Mouse (Mus musculus) limb, embryonic 13.5 days (tissue): ENCODE results near the gene Rad1. TPM values are rescaled to one million over a fixed set of nuclear protein-coding genes. Genes with fewer than 3 reads are reported as not detected.
"Not testable (repeated sequence)": the region's sequence is repeated elsewhere in the genome, so short reads cannot be mapped to it uniquely, and the experiment has no call there.

Experiments
- ATAC-seq: fragments of 200-750 bp; cut with Nextera tagmentation; 2 replicates; pipeline ENCODE4 v1.8.0; 2017; ENCODE audit warnings: low read depth, moderate number of reproducible peaks, moderate TSS enrichment; ENCODE audit not compliant: low FRiP score
- H3K27ac ChIP-seq: fragments of 300-500 bp; sonication (generic); 2 replicates; pipeline ENCODE4 v1.5.1; 2015; ENCODE audit warnings: inconsistent platforms, mild to moderate bottlenecking, moderate library complexity
- H3K27me3 ChIP-seq: fragments of 300-500 bp; sonication (generic); 2 replicates; pipeline ENCODE4 v1.6.1; 2015; ENCODE audit warnings: mild to moderate bottlenecking, inconsistent platforms
- H3K36me3 ChIP-seq: fragments of 300-500 bp; sonication (generic); 2 replicates; pipeline ENCODE4 v1.6.1; 2015; ENCODE audit warnings: inconsistent platforms, mild to moderate bottlenecking, moderate library complexity
- H3K4me1 ChIP-seq: fragments of 300-500 bp; sonication (generic); 2 replicates; pipeline ENCODE4 v1.6.1; 2015; ENCODE audit warnings: inconsistent platforms
- H3K4me2 ChIP-seq: fragments of 300-500 bp; sonication (generic); replicated peaks from 2 replicates; pipeline ENCODE4 v1.6.1; 2015; ENCODE audit warnings: inconsistent platforms, mild to moderate bottlenecking, moderate library complexity
- H3K4me3 ChIP-seq: fragments of 300-500 bp; sonication (generic); 2 replicates; pipeline ENCODE4 v1.5.1; 2015; ENCODE audit warnings: moderate library complexity, mild to moderate bottlenecking, inconsistent platforms
- H3K9ac ChIP-seq: fragments of 300-500 bp; sonication (generic); 2 replicates; pipeline ENCODE4 v1.6.1; 2015; ENCODE audit warnings: mild to moderate bottlenecking, inconsistent platforms
- H3K9me3 ChIP-seq: fragments of 300-500 bp; sonication (generic); 2 replicates; pipeline ENCODE4 v1.6.1; 2016; ENCODE audit warnings: inconsistent platforms
- WGBS: fragments of 180-500 bp; shearing (Covaris S2); methylation state at CpG from one replicate; pipeline ENCODE4 v1.1.7; 2015; 5-methylcytosine and 5-hydroxymethylcytosine counted together
- polyA plus RNA-seq: library from polyadenylated mRNA; unstranded; fragments of >200 nt; fragmentation: Nextera tagmentation; extraction: Ambion mirVana; gene quantifications from 2 replicates; pipeline ENCODE4 v1.2.1, GENCODE M21; 2015

Gene Rad1
- polyA plus RNA-seq, 1 experiment from 2014 or later: 38.7 TPM

DNA sequence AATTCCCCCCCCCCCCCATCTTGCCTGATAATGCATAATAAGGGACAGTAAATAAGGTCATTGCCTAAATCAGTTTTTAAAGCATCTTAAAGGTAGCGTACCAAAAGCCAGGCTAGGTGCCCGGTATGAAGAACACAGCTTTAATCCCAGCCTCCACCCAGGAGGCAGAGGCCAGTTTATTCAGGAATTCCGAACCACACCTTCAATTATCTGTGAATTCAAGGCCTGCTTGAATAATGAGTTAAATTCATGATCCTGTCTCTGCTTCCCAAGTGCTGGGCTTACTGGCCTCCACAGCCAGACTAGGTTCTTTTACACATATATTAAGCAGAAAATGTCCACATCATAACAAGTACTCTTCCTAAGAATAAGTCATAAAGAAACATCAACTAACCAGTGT is 14.9 kb upstream of the Rad1 start:
- no peaks in the 10 kb centered on the region for H3K9me3 ChIP-seq
- H3K4me3 ChIP-seq: peak overlapping the region; percentile 87
- H3K36me3 ChIP-seq: peaks cover 15% of the 10 kb centered on the region
- ATAC-seq: peak; percentile 10; the same call in 1 of the 2 replicates
- WGBS: 16% methylated on average over 3 of the region's 3 CpGs
- no peak overlapping the region for H3K27ac ChIP-seq
- H3K27me3 ChIP-seq: no peaks in the 10 kb centered on the region
- peak overlapping the region; percentile 87 for H3K9ac ChIP-seq
- H3K4me2 ChIP-seq: peak overlapping the region; percentile 89
- H3K4me1 ChIP-seq: peaks cover 14% of the 10 kb centered on the region

DNA sequence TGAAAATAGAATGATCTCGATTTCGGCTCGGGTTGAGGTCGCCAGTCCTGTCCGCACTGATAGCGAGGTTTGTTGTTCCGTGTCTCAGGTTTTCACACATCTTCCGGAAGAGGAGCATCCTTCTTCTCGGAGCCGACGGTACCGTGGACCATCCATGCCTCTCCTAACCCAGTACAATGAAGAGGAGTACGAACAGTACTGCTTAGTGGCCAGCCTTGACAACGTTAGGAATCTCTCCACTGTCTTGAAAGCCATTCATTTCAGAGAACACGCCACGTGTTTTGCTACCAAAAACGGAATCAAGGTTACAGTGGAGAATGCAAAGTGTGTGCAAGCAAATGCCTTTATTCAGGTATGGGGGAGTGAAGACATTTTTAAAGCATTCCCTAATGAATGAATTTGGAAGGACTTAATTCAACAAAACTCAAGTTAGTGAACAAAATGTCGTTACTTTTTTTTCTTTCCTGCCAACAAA is 584 bp downstream of the Rad1 start:
- H3K4me1 ChIP-seq: peaks cover 23% of the 10 kb centered on the region
- H3K27me3 ChIP-seq: no peaks in the 10 kb centered on the region
- H3K9ac ChIP-seq: peak overlapping the region; percentile 87
- ATAC-seq: peak; percentile 17
- no peaks in the 10 kb centered on the region for H3K9me3 ChIP-seq
- peak overlapping the region; percentile 80 for H3K4me2 ChIP-seq
- peak overlapping the region; percentile 83 for H3K4me3 ChIP-seq
- H3K27ac ChIP-seq: peak overlapping the region; percentile 79
- WGBS: under 1% methylated on average over 18 of the region's 18 CpGs
- H3K36me3 ChIP-seq: peaks cover 35% of the 10 kb centered on the region

DNA sequence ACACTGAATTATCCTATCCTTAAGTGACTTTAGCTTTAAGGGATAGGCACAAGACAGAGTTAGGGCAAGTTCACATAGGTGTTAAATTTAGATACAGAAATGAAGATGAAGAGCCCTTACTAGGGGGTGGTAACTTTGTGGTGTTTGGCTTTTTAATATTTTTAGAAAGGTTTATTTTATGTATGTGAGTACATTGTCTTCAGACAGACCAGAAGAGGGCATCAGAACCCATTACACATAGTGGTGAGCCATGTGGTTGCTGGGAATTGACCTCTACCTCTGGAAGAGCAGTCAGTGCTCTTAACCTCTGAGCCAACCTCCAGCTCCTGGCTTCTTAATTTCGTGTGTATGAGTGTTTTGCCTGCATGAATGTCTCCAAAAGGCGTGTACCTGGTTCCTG is 1.4 kb downstream of the Rad1 start:
- Histone ChIP-seq H3K4me3 (peak overlapping the region; percentile 83), H3K36me3 (peaks cover 34% of the 10 kb centered on the region), H3K27ac (no peak overlapping the region), H3K4me2 (peak overlapping the region; percentile 80), H3K9ac (peak overlapping the region; percentile 39; the same call in 1 of the 2 replicates), H3K9me3 (no peaks in the 10 kb centered on the region), H3K27me3 (no peaks in the 10 kb centered on the region), H3K4me1 (peaks cover 23% of the 10 kb centered on the region)
- 60% methylated on average over 2 of the region's 2 CpGs for WGBS
- ATAC-seq: no peak

DNA sequence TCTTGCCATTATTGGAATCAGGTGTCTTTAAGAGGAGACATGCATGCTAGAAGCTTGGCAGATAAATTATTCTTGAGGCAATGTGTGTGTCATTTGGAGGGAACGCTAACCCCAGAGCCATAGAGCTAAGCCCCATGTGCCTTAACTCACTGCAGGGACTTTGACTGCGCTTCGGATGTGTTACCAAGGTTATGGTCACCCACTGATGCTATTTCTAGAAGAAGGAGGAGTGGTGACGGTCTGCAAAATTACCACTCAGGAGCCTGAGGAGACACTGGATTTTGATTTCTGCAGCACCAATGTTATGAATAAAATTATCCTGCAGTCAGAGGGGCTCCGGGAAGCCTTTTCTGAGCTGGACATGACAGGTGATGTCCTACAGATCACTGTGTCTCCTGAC is 4.3 kb downstream of the Rad1 start:
- H3K27me3 ChIP-seq: no peaks in the 10 kb centered on the region
- 87% methylated on average over 5 of the region's 5 CpGs for WGBS
- H3K36me3 ChIP-seq: peaks cover 47% of the 10 kb centered on the region
- H3K4me1 ChIP-seq: peaks cover 12% of the 10 kb centered on the region
- H3K9me3 ChIP-seq: no peaks in the 10 kb centered on the region
- H3K9ac ChIP-seq: no peak overlapping the region
- H3K4me3 ChIP-seq: no peak overlapping the region
- no peak for ATAC-seq
- no peak overlapping the region for H3K4me2 ChIP-seq
- H3K27ac ChIP-seq: no peak overlapping the region

DNA sequence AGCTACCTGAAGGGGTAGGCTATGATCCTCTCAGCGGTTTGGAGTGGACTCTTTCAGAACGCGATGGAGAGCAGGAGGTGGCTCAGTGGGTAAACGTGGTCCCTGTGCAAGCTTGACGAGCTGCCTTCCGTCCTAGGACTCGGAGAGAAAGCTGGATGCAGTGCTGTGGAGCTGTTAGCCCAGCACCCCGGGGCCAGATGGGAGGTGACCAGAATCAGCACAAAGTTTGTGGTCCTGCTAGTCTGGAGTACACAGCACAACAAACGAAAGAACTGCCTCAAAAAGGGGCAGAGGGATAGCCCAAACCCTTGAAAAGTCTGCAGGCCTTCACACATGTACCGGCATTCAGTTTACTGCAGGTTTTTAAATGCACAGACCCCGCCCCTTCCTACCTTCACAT is 10.1 kb downstream of the Rad1 start:
- Histone ChIP-seq H3K27me3 (no peaks in the 10 kb centered on the region), H3K4me3 (no peak overlapping the region), H3K36me3 (peaks cover 39% of the 10 kb centered on the region), H3K27ac (no peak overlapping the region), H3K9ac (no peak overlapping the region), H3K4me2 (no peak overlapping the region), H3K9me3 (no peaks in the 10 kb centered on the region), H3K4me1 (no peaks in the 10 kb centered on the region)
- no peak for ATAC-seq
- 93% methylated on average over 11 of the region's 11 CpGs for WGBS

DNA sequence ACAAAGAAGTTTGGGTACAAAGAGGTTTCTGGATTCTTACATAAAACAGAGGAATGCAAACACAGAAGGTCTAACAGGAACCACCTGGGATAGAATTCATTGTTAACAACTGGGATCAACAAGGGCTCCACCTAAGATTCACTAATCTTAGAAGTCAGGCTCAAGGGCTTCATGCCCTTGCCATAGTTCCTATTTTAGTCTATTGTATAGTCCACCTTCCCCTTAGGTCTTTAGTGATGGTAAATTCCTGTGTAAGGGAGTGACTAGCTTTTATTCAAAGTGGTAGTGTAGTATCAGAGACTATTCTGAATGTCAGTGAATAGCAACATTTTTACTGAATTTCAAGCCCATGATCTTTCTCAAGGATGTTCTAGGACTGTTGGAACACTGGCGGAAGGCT is 10.9 kb downstream of the Rad1 start:
- not testable (repeated sequence) for H3K27ac ChIP-seq, H3K9me3 ChIP-seq, H3K27me3 ChIP-seq, H3K4me2 ChIP-seq, H3K9ac ChIP-seq, H3K4me1 ChIP-seq, H3K4me3 ChIP-seq, ATAC-seq
- peaks cover 39% of the 10 kb centered on the region for H3K36me3 ChIP-seq
- WGBS: 97% methylated on average over 1 of the region's 1 CpGs

DNA sequence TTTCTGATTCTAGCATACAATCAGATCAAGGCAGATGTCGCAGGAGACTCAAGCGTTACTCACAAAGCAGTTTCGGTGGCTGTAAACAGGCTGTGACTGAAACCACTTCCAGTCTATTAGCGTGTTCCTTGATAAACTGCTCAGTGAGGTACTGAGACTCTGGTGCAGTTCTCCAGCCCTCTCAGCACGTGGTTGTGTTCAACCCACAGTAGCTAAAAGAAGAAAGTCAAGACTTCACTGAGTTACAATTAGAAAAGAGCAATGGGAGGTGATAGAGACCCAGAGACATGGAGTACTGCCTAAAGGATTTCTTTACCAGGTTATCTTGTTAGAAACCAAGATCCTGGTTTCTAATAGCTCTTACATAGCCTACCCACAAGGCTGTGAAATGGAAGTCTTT is 13.8 kb downstream of the Rad1 start:
- Histone ChIP-seq H3K4me3 (no peak overlapping the region), H3K27ac (no peak overlapping the region), H3K4me2 (no peak overlapping the region), H3K27me3 (no peaks in the 10 kb centered on the region), H3K36me3 (peaks cover 10% of the 10 kb centered on the region), H3K4me1 (no peaks in the 10 kb centered on the region), H3K9ac (no peak overlapping the region), H3K9me3 (no peaks in the 10 kb centered on the region)
- ATAC-seq: no peak
- 72% methylated on average over 5 of the region's 5 CpGs for WGBS

DNA sequence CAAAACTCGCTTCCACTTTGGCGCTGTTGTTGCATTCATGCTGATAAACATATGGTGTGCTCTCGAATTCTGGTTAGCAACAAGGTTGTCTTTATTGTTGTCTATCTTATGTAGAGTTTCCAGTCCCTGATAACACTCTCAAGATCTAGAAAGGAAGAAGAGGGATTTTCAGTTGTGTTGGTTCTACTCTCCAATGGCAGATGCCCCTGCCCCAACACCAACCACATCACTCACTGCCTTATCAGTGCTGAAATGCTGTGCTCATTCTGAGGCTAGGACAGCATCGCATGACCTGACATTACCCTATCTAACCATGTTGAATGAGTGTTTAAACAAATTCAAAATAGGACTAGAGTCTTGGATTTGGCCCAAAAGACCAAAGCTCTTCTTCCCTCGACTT is 14.2 kb downstream of the Rad1 start:
- no peaks in the 10 kb centered on the region for H3K9me3 ChIP-seq
- no peaks in the 10 kb centered on the region for H3K27me3 ChIP-seq
- WGBS: 85% methylated on average over 5 of the region's 5 CpGs
- H3K4me1 ChIP-seq: no peaks in the 10 kb centered on the region
- no peak overlapping the region for H3K4me3 ChIP-seq
- H3K4me2 ChIP-seq: no peak overlapping the region
- no peak overlapping the region for H3K9ac ChIP-seq
- H3K36me3 ChIP-seq: peaks cover 8% of the 10 kb centered on the region
- no peak for ATAC-seq
- H3K27ac ChIP-seq: no peak overlapping the region

DNA sequence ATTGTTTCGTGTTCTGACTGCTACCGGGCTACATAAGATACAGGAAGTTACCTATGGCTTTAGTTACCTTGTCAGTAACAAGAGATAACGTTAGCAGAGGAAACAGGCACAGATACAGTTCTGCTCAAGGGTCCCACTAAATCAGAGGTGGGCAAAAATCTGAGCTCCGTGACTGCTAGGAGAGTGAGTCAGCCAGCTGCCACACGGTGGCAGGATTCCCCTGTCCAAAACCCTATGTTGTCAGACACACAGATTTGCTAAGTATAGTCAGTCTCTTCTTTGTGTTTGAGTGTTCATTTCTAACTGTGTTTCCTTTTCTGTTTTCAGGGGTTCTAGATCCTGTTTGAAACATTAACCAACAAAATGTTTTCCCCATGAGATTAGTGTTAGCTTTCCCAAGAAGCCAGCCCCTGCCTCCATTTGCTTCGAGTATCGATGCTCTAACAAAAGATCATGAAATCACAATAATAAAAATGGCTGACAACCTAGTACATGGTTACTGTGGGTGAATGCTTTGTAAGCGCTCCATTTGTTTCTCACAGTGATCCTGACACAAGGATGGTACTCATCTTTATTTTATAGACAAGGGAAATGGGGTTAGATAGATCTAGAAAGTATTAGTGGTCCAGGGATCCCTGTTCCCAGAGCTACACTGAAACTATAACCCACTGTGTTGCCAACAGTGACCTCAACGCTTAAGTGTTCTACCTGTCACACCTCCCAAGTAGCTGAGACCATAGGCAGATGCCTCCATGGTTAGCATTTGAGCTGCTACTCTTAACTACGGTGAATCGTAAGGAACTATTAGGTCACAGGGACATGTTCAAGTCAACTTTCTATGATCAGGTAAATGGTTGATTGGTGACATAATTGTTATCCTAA is 15.3 kb downstream of the Rad1 start:
- Histone ChIP-seq H3K9me3 (no peaks in the 10 kb centered on the region), H3K36me3 (peaks cover 4% of the 10 kb centered on the region), H3K4me1 (0 out of 2 replicates have a peak, but pooled peaks cover 2% of the 10 kb centered on the region), H3K4me3 (no peak overlapping the region), H3K27me3 (no peaks in the 10 kb centered on the region), H3K9ac (no peak overlapping the region), H3K4me2 (no peak overlapping the region), H3K27ac (no peak overlapping the region)
- 53% methylated on average over 11 of the region's 11 CpGs for WGBS
- ATAC-seq: peak; percentile 85

DNA sequence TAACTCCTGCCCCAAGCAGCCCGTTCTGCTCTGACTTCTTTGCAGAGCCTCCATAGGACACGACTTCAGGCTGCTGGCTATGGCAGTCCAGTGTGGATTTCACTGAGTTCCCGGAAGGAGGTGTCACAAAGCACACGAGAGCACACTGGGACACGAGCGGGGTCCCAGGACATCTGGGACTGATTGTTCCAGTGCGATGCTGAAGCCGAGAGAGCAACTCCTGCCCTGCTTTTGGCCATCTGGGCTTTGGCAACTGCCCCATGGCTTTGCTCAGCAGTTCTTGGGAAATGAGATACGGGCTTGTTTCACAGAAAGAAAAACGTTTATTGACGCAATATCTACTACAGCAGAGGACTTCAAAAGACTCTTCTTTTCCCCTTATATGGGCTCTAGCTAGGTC is 20.3 kb downstream of the Rad1 start:
- Histone ChIP-seq H3K9ac (no peak overlapping the region), H3K4me3 (no peak overlapping the region), H3K27me3 (no peaks in the 10 kb centered on the region), H3K4me1 (0 out of 2 replicates have a peak, but pooled peaks cover 4% of the 10 kb centered on the region), H3K9me3 (no peaks in the 10 kb centered on the region), H3K27ac (no peak overlapping the region), H3K36me3 (no peaks in the 10 kb centered on the region), H3K4me2 (peak overlapping the region; percentile 26)
- WGBS: 23% methylated on average over 11 of the region's 11 CpGs
- ATAC-seq: no peak

DNA sequence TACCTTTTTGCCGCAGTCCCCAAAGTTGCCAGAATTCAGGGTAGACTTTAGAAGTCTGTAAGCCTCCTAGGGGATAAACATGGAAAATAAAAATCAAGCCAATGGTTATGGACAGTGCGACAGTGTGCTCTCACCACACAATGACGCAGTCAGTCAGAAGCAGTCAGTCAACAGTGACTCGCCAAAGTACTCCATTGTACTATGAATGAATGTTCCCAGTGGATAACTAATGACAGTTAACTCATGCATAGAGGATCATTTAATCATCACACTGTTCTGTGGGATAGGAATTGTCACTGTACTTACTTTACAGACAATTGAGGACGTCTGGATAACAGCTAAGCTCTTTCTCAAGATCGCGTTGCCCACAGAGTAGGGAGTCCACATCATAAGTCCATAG is 29.3 kb downstream of the Rad1 start:
- H3K27ac ChIP-seq: no peak overlapping the region

DNA sequence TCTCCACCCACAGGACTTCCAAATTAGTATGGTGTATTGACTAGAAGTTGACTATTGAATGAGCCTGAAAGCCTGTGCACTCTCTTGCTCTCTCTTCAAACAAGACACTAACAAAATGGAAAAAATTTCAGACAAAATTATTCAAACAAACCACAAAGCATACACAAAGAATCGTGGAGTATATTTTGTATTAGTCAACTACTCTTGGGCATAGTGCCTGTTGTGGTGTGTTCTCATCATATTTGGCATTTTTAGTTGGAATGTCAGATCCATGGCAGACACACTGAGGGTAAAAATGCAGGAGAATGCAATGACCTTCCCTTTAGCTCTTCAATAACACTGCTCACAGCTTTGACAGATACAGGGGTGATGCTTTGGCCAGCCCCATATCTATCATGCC is 40.1 kb downstream of the Rad1 start:
- WGBS: 77% methylated on average over 1 of the region's 1 CpGs
- Histone ChIP-seq H3K27me3 (no peaks in the 10 kb centered on the region), H3K9ac (no peak overlapping the region), H3K4me1 (no peaks in the 10 kb centered on the region), H3K36me3 (no peaks in the 10 kb centered on the region), H3K4me2 (no peak overlapping the region), H3K9me3 (no peaks in the 10 kb centered on the region), H3K4me3 (no peak overlapping the region), H3K27ac (no peak overlapping the region)
- ATAC-seq: no peak

More for the DNA sequence above, 29.3 kb downstream of the Rad1 start:
- no peak overlapping the region for H3K4me3 ChIP-seq
- no peaks in the 10 kb centered on the region for H3K9me3 ChIP-seq
- WGBS: 87% methylated on average over 7 of the region's 7 CpGs
- H3K9ac ChIP-seq: no peak overlapping the region
- no peak overlapping the region for H3K4me2 ChIP-seq
- no peaks in the 10 kb centered on the region for H3K27me3 ChIP-seq
- ATAC-seq: no peak
- H3K36me3 ChIP-seq: no peaks in the 10 kb centered on the region
- no peaks in the 10 kb centered on the region for H3K4me1 ChIP-seq
